Mouse (Mus musculus): ENCODE results near the gene Apex2.
"Not testable (repeated sequence)": the region's sequence is repeated elsewhere in the genome, so short reads cannot be mapped to it uniquely, and the experiment has no call there.

Apex2 gene

GRCm38 (mm10) chrX:150487811-150488210, 101.9 kb downstream of the Apex2 start:
- not testable (repeated sequence) for DNase-seq (ENCODE audit: low spot score)

- not testable (repeated sequence) for DNase-seq (ENCODE audit: low spot score)
Measured at GRCm38 (mm10) chrX:150486314-150487030, 103.2 kb downstream of the Apex2 start.

DNA sequence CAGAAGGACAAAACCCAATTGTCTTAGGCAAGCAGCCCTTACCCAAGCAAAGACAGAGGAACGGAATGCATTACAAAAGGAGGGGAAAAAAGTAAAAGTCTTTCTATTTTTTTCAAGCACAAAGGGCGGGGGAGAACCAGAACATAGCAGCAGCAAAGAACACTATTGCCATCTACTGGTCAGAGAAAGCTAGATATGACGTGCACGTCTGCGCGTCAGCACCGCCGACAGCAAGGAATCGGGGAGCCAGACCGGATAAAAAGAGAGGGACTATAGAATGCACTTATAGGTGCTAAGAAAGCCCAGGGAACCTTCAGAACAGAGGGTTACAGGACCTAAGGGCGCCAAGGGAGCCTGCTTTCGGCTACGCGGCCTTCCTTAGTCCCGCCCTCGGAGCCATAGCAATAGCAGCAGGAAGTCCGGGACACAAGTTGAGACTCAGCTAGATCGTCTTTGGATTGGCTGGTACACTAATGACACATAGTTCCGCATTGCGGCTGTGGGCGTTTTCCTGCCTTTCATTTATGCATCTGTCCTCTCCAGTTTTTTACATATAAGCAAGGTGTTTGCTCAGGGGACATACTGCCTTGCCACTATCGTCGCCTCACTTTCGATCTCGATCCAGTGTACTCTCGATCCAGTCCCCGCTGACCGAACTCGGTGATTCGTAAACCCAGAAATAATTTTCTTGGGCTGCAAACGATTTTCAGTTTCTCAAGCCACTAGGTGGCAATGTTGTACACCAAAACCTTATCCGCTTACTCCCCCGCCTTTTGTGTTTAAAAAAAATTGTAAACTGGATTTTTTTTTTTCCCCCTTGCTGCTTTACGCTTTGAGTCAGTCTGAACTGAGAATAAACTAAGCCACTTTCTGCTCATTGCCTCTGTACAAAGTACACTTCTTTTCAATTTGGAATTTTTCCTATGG, 111.6 kb downstream of the Apex2 start:
- peak; percentile 86 for DNase-seq (ENCODE audit: low spot score)

GRCm38 (mm10) chrX:150471416-150471815, 118.3 kb downstream of the Apex2 start:
- DNase-seq (ENCODE audit: low spot score): no peak

Measured in left cerebral cortex, adult 11 months (tissue).